Mouse (Mus musculus) inflammation-experienced regulatory T-cells, adult 16 weeks (primary cell): Measurements from ENCODE around the gene 4930402K13Rik. TPM values are rescaled to one million over a fixed set of nuclear protein-coding genes. Genes with fewer than 3 reads are reported as not detected.

Experiments used
- polyA plus RNA-seq: library from polyadenylated mRNA; unstranded; fragments of 100-300 nt; shearing (Covaris generic); gene quantifications from one replicate; pipeline ENCODE4 v1.2.1, GENCODE M21; 2017

The 4930402K13Rik gene
- polyA plus RNA-seq, result not detected

GRCm38 (mm10) chrX:9104262-9104661, at the start of gene 4930402K13Rik:
TSS of gene 4930402K13Rik (plus strand) at chrX:9104562.

GRCm38 (mm10) chrX:9062715-9063114, 41.6 kb upstream of the 4930402K13Rik start, which contains the start of gene Fthl17f:
TSS of gene Fthl17f (plus strand) at chrX:9063015.

Other genes starting within 250 kb of the 4930402K13Rik start
- not detected for gene Gm5751, start 230.3 kb upstream of the 4930402K13Rik start, polyA plus RNA-seq
- 0.33 TPM for gene B630019K06Rik, start 212.2 kb upstream of the 4930402K13Rik start, polyA plus RNA-seq
- not detected for gene Fthl17b, start 141.6 kb upstream of the 4930402K13Rik start, polyA plus RNA-seq
- gene Fthl17c, start 128.0 kb upstream of the 4930402K13Rik start, polyA plus RNA-seq, result not detected
- gene Fthl17d, start 117.8 kb upstream of the 4930402K13Rik start, polyA plus RNA-seq, result not detected
- gene Fthl17e, start 71.1 kb upstream of the 4930402K13Rik start, polyA plus RNA-seq, result not detected
- not detected for gene Fthl17f, start 41.5 kb upstream of the 4930402K13Rik start, polyA plus RNA-seq
- 0.43 TPM for gene Lancl3, start 95.3 kb downstream of the 4930402K13Rik start, polyA plus RNA-seq
- gene Gm14862, start 152.3 kb downstream of the 4930402K13Rik start, polyA plus RNA-seq, result not detected
- gene Xk, start 168.2 kb downstream of the 4930402K13Rik start, polyA plus RNA-seq, result 0.85 TPM
- gene H2al1m, start 179.2 kb downstream of the 4930402K13Rik start, polyA plus RNA-seq, result not detected
- gene H2al1k, start 246.1 kb downstream of the 4930402K13Rik start, polyA plus RNA-seq, result not detected